Mouse (Mus musculus) midbrain, embryonic 12.5 days (tissue): ENCODE data around the gene Klhl41. TPM values are rescaled to one million over a fixed set of nuclear protein-coding genes. Genes with fewer than 3 reads are reported as not detected.
"Not testable (repeated sequence)": the region's sequence is repeated elsewhere in the genome, so short reads cannot be mapped to it uniquely, and the experiment has no call there.

Experiments used
- ATAC-seq: fragments of 200-750 bp; cut with Nextera tagmentation; 2 replicates; pipeline ENCODE4 v1.8.0; 2017; ENCODE audit warnings: low read depth, moderate TSS enrichment, moderate library complexity; ENCODE audit not compliant: low FRiP score
- H3K27ac ChIP-seq: fragments of 300-500 bp; sonication (generic); replicated peaks from 2 replicates; pipeline ENCODE4 v1.5.1; 2016; ENCODE audit warnings: mild to moderate bottlenecking
- H3K27me3 ChIP-seq: fragments of 300-500 bp; sonication (generic); 2 replicates; pipeline ENCODE4 v1.6.1; 2016; ENCODE audit warnings: mild to moderate bottlenecking
- H3K36me3 ChIP-seq: fragments of 300-500 bp; sonication (generic); 2 replicates; pipeline ENCODE4 v1.6.1; 2016
- H3K4me1 ChIP-seq: fragments of 300-500 bp; sonication (generic); 2 replicates; pipeline ENCODE4 v1.6.1; 2016
- H3K4me2 ChIP-seq: fragments of 300-500 bp; sonication (generic); replicated peaks from 2 replicates; pipeline ENCODE4 v1.6.1; 2016; ENCODE audit warnings: mild to moderate bottlenecking, moderate library complexity
- H3K4me3 ChIP-seq: fragments of 300-500 bp; sonication (generic); 2 replicates; pipeline ENCODE4 v1.5.1; 2016; ENCODE audit warnings: mild to moderate bottlenecking
- H3K9ac ChIP-seq: fragments of 300-500 bp; sonication (generic); replicated peaks from 2 replicates; pipeline ENCODE4 v1.6.1; 2016; ENCODE audit warnings: mild to moderate bottlenecking, moderate library complexity
- H3K9me3 ChIP-seq: fragments of 300-500 bp; sonication (generic); 2 replicates; pipeline ENCODE4 v1.6.1; 2016; ENCODE audit warnings: mild to moderate bottlenecking
- WGBS: fragments of 180-500 bp; shearing (Covaris S2); methylation state at CpG from one replicate; pipeline ENCODE4 v1.1.7; 2016; 5-methylcytosine and 5-hydroxymethylcytosine counted together
- polyA plus RNA-seq: library from polyadenylated mRNA; unstranded; fragments of >200 nt; fragmentation: Nextera tagmentation; extraction: Ambion mirVana; gene quantifications from 2 replicates; pipeline ENCODE4 v1.2.1, GENCODE M21; 2016

Klhl41 gene
- 0.27 and 0.34 TPM in 2 replicates for polyA plus RNA-seq

GRCm38 (mm10) chr2:69669853-69670252, at the start of gene Klhl41:
Klhl41 (plus strand) TSS chr2:69670120.
- Histone ChIP-seq H3K4me3 (no peak within 1 kb of the TSS), H3K4me1 (no peaks in the 10 kb centered on the region), H3K9ac (no peak within 1 kb of the TSS), H3K27me3 (no peaks in the 10 kb centered on the region), H3K27ac (no peak within 1 kb of the TSS), H3K4me2 (no peak within 1 kb of the TSS), H3K9me3 (no peaks in the 10 kb centered on the region), H3K36me3 (peaks cover 10% of the 10 kb centered on the region; the same call in 1 of the 2 replicates)
- no peak for ATAC-seq
- 87% methylated on average over 9 of the region's 9 CpGs for WGBS

- Histone ChIP-seq H3K27ac (no peak overlapping the region), H3K9me3 (no peaks in the 10 kb centered on the region), H3K4me2 (no peak overlapping the region), H3K4me1 (no peaks in the 10 kb centered on the region), H3K36me3 (no peaks in the 10 kb centered on the region), H3K9ac (no peak overlapping the region), H3K4me3 (no peak overlapping the region), H3K27me3 (peaks cover 7% of the 10 kb centered on the region)
- no peak for ATAC-seq
- WGBS, result 86% methylated on average over 17 of the region's 17 CpGs
Measured at GRCm38 (mm10) chr2:69629215-69629614, 40.7 kb upstream of the Klhl41 start.

- Histone ChIP-seq H3K36me3 (no peaks in the 10 kb centered on the region), H3K27ac (no peak overlapping the region), H3K27me3 (peaks cover 9% of the 10 kb centered on the region), H3K9me3 (no peaks in the 10 kb centered on the region), H3K4me3 (no peak overlapping the region), H3K4me1 (no peaks in the 10 kb centered on the region), H3K9ac (no peak overlapping the region), H3K4me2 (no peak overlapping the region)
- WGBS, result 94% methylated on average over 6 of the region's 6 CpGs
- ATAC-seq, result no peak
Measured at GRCm38 (mm10) chr2:69629914-69630313, 40.0 kb upstream of the Klhl41 start.

- no peak overlapping the region for H3K4me2 ChIP-seq
- H3K4me3 ChIP-seq, result no peak overlapping the region
- no peak overlapping the region for H3K27ac ChIP-seq
- 95% methylated on average over 5 of the region's 5 CpGs for WGBS
- no peaks in the 10 kb centered on the region for H3K4me1 ChIP-seq
- no peak for ATAC-seq
- peaks cover 9% of the 10 kb centered on the region for H3K27me3 ChIP-seq
- no peaks in the 10 kb centered on the region for H3K36me3 ChIP-seq
- H3K9ac ChIP-seq, result no peak overlapping the region
- no peaks in the 10 kb centered on the region for H3K9me3 ChIP-seq
Measured at GRCm38 (mm10) chr2:69630792-69631191, 39.1 kb upstream of the Klhl41 start.

GRCm38 (mm10) chr2:69631449-69631848, 38.5 kb upstream of the Klhl41 start:
- Histone ChIP-seq H3K27ac (no peak overlapping the region), H3K4me3 (no peak overlapping the region), H3K9me3 (no peaks in the 10 kb centered on the region), H3K9ac (no peak overlapping the region), H3K27me3 (peaks cover 9% of the 10 kb centered on the region), H3K36me3 (no peaks in the 10 kb centered on the region), H3K4me1 (no peaks in the 10 kb centered on the region), H3K4me2 (no peak overlapping the region)
- no peak for ATAC-seq
- 85% methylated on average over 2 of the region's 2 CpGs for WGBS

- H3K4me2 ChIP-seq, result peak overlapping the region; percentile 49
- peak overlapping the region; percentile 28 for H3K4me3 ChIP-seq
- no peaks in the 10 kb centered on the region for H3K9me3 ChIP-seq
- H3K36me3 ChIP-seq, result no peaks in the 10 kb centered on the region
- 11% methylated on average over 11 of the region's 11 CpGs for WGBS
- peaks cover 9% of the 10 kb centered on the region for H3K27me3 ChIP-seq
- no peak overlapping the region for H3K9ac ChIP-seq
- peak; percentile 38; the same call in 1 of the 2 replicates for ATAC-seq
- no peak overlapping the region for H3K27ac ChIP-seq
- H3K4me1 ChIP-seq, result no peaks in the 10 kb centered on the region
Measured at GRCm38 (mm10) chr2:69635064-69635701, 34.7 kb upstream of the Klhl41 start.

GRCm38 (mm10) chr2:69635807-69636206, 34.1 kb upstream of the Klhl41 start:
- H3K9ac ChIP-seq, result no peak overlapping the region
- no peaks in the 10 kb centered on the region for H3K4me1 ChIP-seq
- no peak overlapping the region for H3K4me2 ChIP-seq
- ATAC-seq, result no peak
- no peaks in the 10 kb centered on the region for H3K9me3 ChIP-seq
- no peak overlapping the region for H3K27ac ChIP-seq
- H3K4me3 ChIP-seq, result no peak overlapping the region
- no peaks in the 10 kb centered on the region for H3K36me3 ChIP-seq
- H3K27me3 ChIP-seq, result peaks cover 9% of the 10 kb centered on the region
- WGBS, result 68% methylated on average over 6 of the region's 6 CpGs

GRCm38 (mm10) chr2:69637989-69638388, 31.9 kb upstream of the Klhl41 start:
- not testable (repeated sequence) for ATAC-seq

GRCm38 (mm10) chr2:69640100-69640499, 29.8 kb upstream of the Klhl41 start:
- no peak overlapping the region for H3K4me2 ChIP-seq
- ATAC-seq, result no peak
- H3K27me3 ChIP-seq, result no peaks in the 10 kb centered on the region

More at GRCm38 (mm10) chr2:69637989-69638388, 31.9 kb upstream of the Klhl41 start:
- WGBS, result 76% methylated on average over 7 of the region's 7 CpGs
- not testable (repeated sequence) for H3K9me3 ChIP-seq, H3K4me2 ChIP-seq, H3K9ac ChIP-seq, H3K27ac ChIP-seq, H3K4me1 ChIP-seq, H3K4me3 ChIP-seq, H3K27me3 ChIP-seq, H3K36me3 ChIP-seq

GRCm38 (mm10) chr2:69644968-69645617, 24.8 kb upstream of the Klhl41 start:
- no peak for ATAC-seq

More at GRCm38 (mm10) chr2:69640100-69640499, 29.8 kb upstream of the Klhl41 start:
- Histone ChIP-seq H3K9me3 (no peaks in the 10 kb centered on the region), H3K9ac (no peak overlapping the region), H3K36me3 (no peaks in the 10 kb centered on the region), H3K4me3 (no peak overlapping the region), H3K27ac (no peak overlapping the region), H3K4me1 (no peaks in the 10 kb centered on the region)
- WGBS, result 60% methylated on average over 10 of the region's 10 CpGs

GRCm38 (mm10) chr2:69646726-69647490, 23.0 kb upstream of the Klhl41 start, which contains the start of gene Bbs5:
Bbs5 (plus strand) TSS chr2:69647171.
- Histone ChIP-seq H3K4me2 (peak within 1 kb of the TSS; percentile 71), H3K27me3 (no peaks in the 10 kb centered on the region), H3K36me3 (no peaks in the 10 kb centered on the region), H3K4me3 (peak within 1 kb of the TSS; percentile 84), H3K9me3 (no peaks in the 10 kb centered on the region), H3K27ac (no peak within 1 kb of the TSS), H3K4me1 (peaks cover 8% of the 10 kb centered on the region), H3K9ac (peak within 1 kb of the TSS; percentile 73)
- 3% methylated on average over 43 of the region's 43 CpGs for WGBS
- peak; percentile 93 for ATAC-seq

More at GRCm38 (mm10) chr2:69644968-69645617, 24.8 kb upstream of the Klhl41 start:
- Histone ChIP-seq H3K4me1 (peaks cover 8% of the 10 kb centered on the region), H3K9ac (no peak overlapping the region), H3K4me3 (no peak overlapping the region), H3K27me3 (no peaks in the 10 kb centered on the region), H3K4me2 (no peak overlapping the region), H3K27ac (no peak overlapping the region), H3K9me3 (no peaks in the 10 kb centered on the region), H3K36me3 (no peaks in the 10 kb centered on the region)
- WGBS, result 93% methylated on average over 11 of the region's 11 CpGs

GRCm38 (mm10) chr2:69649716-69650115, 20.2 kb upstream of the Klhl41 start:
- no peak for ATAC-seq
- WGBS, result 49% methylated on average over 5 of the region's 5 CpGs

More at GRCm38 (mm10) chr2:69649716-69650115, 20.2 kb upstream of the Klhl41 start:
- Histone ChIP-seq H3K27me3 (no peaks in the 10 kb centered on the region), H3K9ac (no peak overlapping the region), H3K9me3 (no peaks in the 10 kb centered on the region), H3K27ac (no peak overlapping the region), H3K4me2 (no peak overlapping the region), H3K36me3 (peaks cover 9% of the 10 kb centered on the region; the same call in 1 of the 2 replicates), H3K4me3 (no peak overlapping the region), H3K4me1 (peaks cover 8% of the 10 kb centered on the region)
